Mouse (Mus musculus) B cell, adult (primary cell): ENCODE data around the gene Sh3bp4. TPM values are rescaled to one million over a fixed set of nuclear protein-coding genes. Genes with fewer than 3 reads are reported as not detected.

Source experiments
- total RNA-seq: library from RNA; stranded (reverse); gene quantifications from 4 replicates; pipeline ENCODE4 v1.2.4, GENCODE M21; 2023; ENCODE audit not compliant: inconsistent age

Gene Sh3bp4
- 0.12 to 0.19 TPM in 2 of 4 replicates, not detected in the others for total RNA-seq

GRCm38 (mm10) chr1:89070103-89070700 lies at the start of gene Sh3bp4:
Gene Sh3bp4 (plus strand): TSS chr1:89070415.

